Mouse (Mus musculus) adipocyte (in vitro differentiated cells): ENCODE measurements around the gene Stk11ip.

Experiments used
- DNase-seq: peaks from one replicate; pipeline ENCODE4 v3.0.0-alpha.2; 2016; ENCODE audit warnings: low spot score

Stk11ip gene

DNA sequence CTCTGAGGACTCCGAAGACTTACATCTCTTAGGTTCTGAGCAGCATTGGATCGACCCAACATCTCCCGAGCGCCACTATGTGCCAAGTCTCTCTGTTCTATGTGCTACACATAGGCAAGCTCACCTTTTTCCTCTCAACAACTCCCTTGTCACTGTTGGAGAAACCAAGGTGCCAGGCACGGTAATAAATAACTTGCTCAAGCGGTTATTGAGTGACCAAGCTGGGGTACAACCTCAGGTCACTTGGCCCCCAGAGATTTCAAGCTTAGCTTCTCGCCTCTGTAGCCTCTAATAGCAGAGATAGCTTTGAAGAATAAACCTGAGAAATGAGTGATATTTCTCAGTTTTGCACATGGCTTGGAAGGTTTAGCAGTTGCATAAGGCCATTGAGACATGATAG lies 20.2 kb downstream of the Stk11ip start:
- no peak for DNase-seq

GRCm38 (mm10) chr1:75544351-75544750 lies 23.0 kb downstream of the Stk11ip start:
- no peak for DNase-seq

- DNase-seq: peak; percentile 61
Observed at GRCm38 (mm10) chr1:75545965-75546956, 24.9 kb downstream of the Stk11ip start, which contains the start of gene Slc4a3. Slc4a3 (plus strand) TSS chr1:75546266.

DNA sequence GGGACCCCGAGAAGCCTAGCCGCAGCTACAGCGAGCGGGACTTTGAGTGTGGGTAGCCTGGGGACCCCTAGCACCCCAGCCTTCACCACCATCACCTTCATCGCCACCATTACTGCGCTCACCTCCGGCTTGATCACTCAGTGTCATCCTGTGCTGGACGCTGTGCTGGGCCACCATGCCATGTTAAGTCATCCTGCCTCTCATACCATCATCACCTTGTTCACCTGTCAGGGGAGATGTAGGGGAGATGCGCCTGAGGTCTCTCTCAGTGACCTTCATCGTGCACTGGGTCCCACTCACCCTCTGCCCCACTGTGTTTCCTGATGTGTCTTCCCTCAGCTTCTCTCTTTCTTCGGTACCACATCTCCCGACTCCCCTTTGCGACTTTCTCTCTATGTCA lies 26.0 kb downstream of the Stk11ip start:
- no peak for DNase-seq

DNA sequence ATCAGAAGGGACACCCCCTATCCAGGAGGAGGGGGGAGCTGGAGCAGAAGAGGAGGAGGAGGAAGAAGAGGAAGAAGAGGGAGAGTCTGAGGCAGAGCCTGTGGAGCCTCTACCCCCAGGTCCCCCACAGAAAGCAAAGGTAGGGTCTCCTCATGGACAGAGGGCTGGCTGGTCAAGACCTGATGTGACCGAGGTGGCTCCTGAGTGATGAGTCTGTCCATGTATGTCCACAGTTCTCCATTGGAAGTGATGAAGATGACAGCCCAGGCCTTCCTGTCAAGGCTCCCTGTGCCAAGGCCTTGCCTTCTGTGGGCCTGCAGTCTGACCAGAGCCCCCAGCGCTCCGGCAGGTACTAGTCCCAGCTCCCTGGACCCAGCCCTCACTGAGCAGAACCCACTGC lies 26.8 kb downstream of the Stk11ip start:
- no peak for DNase-seq

DNA sequence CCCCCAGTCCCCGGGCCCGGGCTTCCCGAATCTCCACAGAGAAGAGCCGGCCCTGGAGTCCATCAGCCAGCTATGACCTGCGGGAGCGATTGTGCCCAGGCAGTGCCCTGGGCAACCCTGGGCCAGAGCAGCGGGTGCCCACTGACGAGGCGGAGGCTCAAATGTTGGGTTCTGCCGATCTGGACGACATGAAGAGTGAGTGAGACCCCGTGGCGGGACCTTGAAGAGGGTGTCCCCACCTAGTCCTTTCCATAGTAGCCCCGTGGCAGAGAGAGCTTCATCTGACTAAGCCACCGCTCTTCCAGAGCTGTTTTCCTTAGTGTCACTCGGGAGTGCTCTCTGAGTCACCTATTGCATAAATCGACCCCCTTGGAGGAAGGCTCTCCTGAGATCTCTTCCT lies 27.5 kb downstream of the Stk11ip start:
- no peak for DNase-seq

GRCm38 (mm10) chr1:75549289-75550279 lies 28.3 kb downstream of the Stk11ip start:
- DNase-seq: no peak

DNA sequence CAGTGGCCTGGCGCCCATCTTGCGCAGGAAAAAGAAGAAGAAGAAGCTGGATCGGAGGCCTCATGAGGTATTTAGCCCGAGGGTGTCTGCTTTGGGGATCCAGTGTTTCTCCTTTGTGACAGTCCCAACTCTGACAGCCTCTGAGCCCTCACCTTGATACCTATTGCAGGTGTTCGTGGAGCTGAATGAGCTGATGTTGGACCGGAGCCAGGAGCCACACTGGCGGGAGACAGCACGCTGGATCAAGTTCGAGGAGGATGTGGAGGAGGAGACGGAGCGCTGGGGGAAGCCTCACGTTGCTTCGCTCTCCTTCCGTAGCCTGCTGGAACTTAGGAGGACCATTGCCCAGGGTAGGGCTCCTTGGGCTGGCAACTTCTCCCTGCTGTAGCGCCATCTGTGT lies 29.3 kb downstream of the Stk11ip start:
- DNase-seq: no peak

DNA sequence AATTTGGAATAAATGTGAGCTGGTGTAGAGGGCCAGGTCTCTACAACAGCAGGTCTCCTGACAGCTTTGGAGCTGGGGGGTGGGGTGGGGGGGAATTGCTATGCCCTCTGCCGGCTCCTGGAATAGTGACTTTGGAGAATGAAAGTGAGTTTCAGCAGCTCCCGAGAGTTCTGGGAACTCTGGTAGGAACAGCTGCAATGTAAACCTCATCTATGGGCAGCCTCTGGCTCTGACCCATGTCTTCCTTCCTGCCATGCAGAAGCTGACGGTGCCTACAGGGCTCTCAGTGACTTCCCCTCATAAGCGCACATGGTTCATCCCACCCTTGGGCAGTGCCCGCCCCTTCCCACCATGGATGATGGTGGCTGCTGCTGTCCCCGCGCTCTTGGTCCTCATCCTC lies 34.4 kb downstream of the Stk11ip start:
- DNase-seq: no peak

DNA sequence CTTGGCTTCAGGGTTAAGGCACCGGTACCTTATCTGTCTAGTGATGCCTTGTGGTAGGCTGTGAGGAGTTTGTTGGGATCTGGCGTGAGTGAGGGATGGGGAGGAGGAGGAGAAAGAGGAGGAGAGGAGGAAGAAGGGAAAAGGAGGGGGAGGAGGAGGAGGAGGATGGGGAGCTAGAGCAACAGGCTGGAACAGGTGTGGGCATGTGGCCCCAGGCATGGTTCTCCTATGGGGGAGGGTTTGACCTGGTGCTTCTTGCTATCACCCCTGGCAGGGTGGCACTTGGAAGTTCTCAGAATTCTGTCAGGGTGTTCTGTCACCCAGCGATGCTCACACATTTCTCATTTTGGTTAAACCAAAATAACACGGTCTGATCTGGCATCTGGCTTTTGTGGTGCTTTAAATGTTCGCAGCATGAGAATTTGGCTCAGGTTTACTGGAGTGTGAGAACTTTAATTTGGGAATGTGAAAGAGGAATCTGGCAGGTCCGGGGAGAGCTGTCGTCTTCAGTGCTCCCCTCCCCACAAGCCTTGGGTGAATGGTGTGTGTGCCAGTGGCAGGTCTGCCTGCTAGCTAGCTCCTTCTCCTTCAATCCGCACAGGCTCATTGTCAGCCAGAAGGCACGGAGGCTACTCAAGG lies 34.9 kb downstream of the Stk11ip start:
- no peak for DNase-seq

GRCm38 (mm10) chr1:75557041-75557440 lies 35.7 kb downstream of the Stk11ip start:
- no peak for DNase-seq

GRCm38 (mm10) chr1:75558388-75559178 lies 37.3 kb downstream of the Stk11ip start:
- no peak for DNase-seq

DNA sequence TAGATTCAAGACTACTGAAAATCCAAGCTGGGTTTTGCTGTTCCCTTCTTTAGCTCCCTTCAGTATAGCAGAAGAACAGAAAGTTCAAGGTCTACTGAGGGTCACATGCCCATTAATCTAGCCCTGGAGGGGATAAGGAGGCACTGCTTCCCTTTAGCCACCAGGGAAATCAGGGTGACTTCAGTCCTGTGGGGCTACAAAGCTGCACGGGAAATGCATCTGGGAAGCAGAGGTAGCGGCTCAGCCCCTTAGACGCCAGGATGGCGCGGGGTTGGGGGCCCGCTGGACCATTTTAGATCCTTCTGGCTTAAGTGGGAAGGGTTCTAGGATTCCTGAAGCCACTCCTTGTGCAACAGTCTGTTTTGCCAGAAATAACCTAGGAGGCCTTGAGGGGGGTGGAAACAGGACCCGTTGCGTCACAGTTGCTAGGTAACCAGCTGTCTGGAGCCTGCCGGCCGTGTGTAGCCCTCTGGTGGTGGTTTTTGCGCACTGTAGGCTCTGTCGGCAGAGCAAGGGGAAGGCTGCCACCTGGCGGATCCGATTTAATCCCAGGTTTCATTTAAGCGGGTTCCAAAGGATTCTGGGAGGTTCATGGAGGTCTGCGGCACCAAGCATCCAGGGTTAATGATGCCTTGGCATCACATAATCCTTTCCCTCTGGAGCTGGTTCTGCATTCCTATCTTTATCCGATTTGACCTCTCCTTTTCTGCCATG lies 38.0 kb downstream of the Stk11ip start:
- peak; percentile 94 for DNase-seq

GRCm38 (mm10) chr1:75560206-75560913 lies 39.0 kb downstream of the Stk11ip start:
- DNase-seq: no peak

GRCm38 (mm10) chr1:75561221-75561897 lies 40.0 kb downstream of the Stk11ip start:
- peak; percentile 32 for DNase-seq

DNA sequence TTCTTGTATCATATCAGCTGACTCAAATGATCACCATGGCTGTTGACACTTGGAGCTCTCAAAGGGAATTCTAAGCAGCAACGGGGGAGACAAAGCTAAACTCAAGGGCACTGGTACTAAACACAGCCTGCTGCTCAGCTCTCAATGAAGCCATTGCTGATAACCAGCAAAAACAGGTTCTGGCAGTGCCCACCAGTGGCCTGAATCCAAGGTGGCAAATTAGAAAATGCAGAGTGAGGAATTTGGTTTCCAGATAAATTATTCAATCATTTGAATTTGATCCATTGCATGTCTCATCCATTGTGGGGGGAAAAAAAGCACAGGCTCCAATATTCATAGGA lies 40.5 kb downstream of the Stk11ip start:
- DNase-seq: no peak

DNA sequence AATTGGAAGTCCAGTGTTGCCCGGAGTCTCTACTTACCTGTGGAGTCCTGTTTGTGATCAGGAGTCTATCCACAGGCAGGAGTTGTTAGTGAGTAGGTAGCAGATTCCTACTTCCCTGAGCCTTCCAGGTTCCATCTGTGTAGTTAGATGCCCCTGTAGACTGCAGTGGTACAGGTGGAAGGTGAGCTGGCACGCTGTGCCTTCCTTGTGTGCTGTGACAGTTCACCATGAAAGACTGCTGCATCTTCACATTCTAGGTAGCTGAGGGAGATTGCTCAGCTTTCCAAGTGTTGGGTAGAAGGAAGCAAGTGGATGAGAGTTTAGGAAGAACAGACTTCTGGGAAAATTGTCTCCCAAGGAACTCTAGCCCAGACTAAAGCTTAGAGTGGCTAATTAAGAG lies 42.8 kb downstream of the Stk11ip start:
- DNase-seq: no peak

GRCm38 (mm10) chr1:75564916-75565315 lies 43.6 kb downstream of the Stk11ip start:
- DNase-seq: no peak

DNA sequence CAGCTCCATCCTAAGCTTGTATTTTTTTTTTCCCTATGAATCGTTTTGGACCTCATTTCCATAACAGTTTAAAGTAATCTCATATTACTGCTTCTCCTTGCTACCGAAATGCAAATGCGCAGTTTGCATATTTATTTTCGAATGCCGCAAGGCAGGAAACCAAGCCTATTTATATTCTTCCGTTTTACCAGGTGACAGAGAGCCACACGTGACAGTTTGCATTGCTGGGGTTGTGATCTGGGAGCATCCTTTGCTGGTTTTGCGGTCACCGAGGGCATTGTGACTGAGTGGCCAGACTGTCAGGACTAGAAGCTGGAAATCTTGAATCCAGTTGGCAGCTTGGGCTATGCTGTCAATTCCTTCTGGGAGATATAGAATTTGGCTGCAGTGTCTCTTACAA lies 44.3 kb downstream of the Stk11ip start:
- no peak for DNase-seq
